Mouse (Mus musculus) ES-Bruce4 (cell line): ENCODE data around the gene Cdk20.

Source experiments
- CTCF ChIP-seq: IDR thresholded peaks from one replicate; pipeline ENCODE4 v1.8.1; 2011; ENCODE audit warnings: low read depth, low read length
- POLR2A ChIP-seq: IDR thresholded peaks from one replicate; pipeline ENCODE4 v1.8.1; 2011; ENCODE audit warnings: low read length; ENCODE audit not compliant: insufficient read depth

GRCm38 (mm10) chr13:64398065-64398464, 34.0 kb upstream of the Cdk20 start:
- no peak for TF ChIP-seq CTCF
- no peak for TF ChIP-seq POLR2A
